Mouse (Mus musculus) CH12.LX (cell line): ENCODE measurements around the gene Zfp819.

ENCODE experiments used
- BHLHE40 ChIP-seq: IDR thresholded peaks from 2 replicates; pipeline ENCODE4 v1.6.1; 2011; ENCODE audit warnings: mild to moderate bottlenecking, low read depth, low read length, improper control_type of control experiment
- CHD2 ChIP-seq: IDR thresholded peaks from 2 replicates; pipeline ENCODE4 v1.6.1; 2011; ENCODE audit warnings: low read length, improper control_type of control experiment
- ELF1 ChIP-seq: IDR thresholded peaks from 2 replicates; pipeline ENCODE4 v1.6.1; 2014; ENCODE audit warnings: low read depth, mild to moderate bottlenecking, inconsistent platforms, low read length, improper control_type of control experiment
- EP300 ChIP-seq: IDR thresholded peaks from 2 replicates; pipeline ENCODE4 v1.6.1; 2011; ENCODE audit warnings: low read length, improper control_type of control experiment
- HCFC1 ChIP-seq: IDR thresholded peaks from 2 replicates; pipeline ENCODE4 v1.6.1; 2012; ENCODE audit warnings: low read depth, mild to moderate bottlenecking, inconsistent platforms, low read length, improper control_type of control experiment
- KAT2A ChIP-seq: IDR thresholded peaks from 2 replicates; pipeline ENCODE4 v1.6.1; 2012; ENCODE audit warnings: low read length, improper control_type of control experiment, inconsistent platforms; ENCODE audit not compliant: insufficient replicate concordance
- SIN3A ChIP-seq: IDR thresholded peaks from 2 replicates; pipeline ENCODE4 v1.6.1; 2012; ENCODE audit warnings: low read length, improper control_type of control experiment, inconsistent platforms

- TF ChIP-seq KAT2A: no peak
- TF ChIP-seq BHLHE40: no peak
- no peak for TF ChIP-seq EP300
- TF ChIP-seq SIN3A: no peak
- TF ChIP-seq ELF1: no peak
- no peak for TF ChIP-seq CHD2
- no peak for TF ChIP-seq HCFC1
These were observed 1.4 kb downstream of the Zfp819 start for GRCm38 (mm10) chr7:43608316-43608824.
